Mouse (Mus musculus): ENCODE measurements around the gene Csf2rb. TPM values are rescaled to one million over a fixed set of nuclear protein-coding genes. Genes with fewer than 3 reads are reported as not detected.
"Not testable (repeated sequence)": the region's sequence is repeated elsewhere in the genome, so short reads cannot be mapped to it uniquely, and the experiment has no call there.

Gene Csf2rb
- polyA plus RNA-seq, 1 experiment from 2014 or later: 7.8 TPM

- WGBS: 45% methylated on average over 3 of the region's 5 CpGs
- peak; percentile 80 for DNase-seq (ENCODE audit: low spot score)
- no peaks in the 10 kb centered on the region for H3K36me3 ChIP-seq (ENCODE audit: insufficient read depth, low read length)
- ATAC-seq: peak; percentile 86
- H3K4me1 ChIP-seq (ENCODE audit: insufficient read depth, low read depth, low read length): no peaks in the 10 kb centered on the region
- TF ChIP-seq CTCF (IDR thresholded peaks at IDR 0.05): no peak
- 0 out of 2 replicates have a peak, but pooled peaks have one; percentile 14 for TF ChIP-seq EP300 (IDR thresholded peaks at IDR 0.05)
- no peak overlapping the region for H3K9ac ChIP-seq (replicated peaks; ENCODE audit: low read depth)
- H3K27ac ChIP-seq (ENCODE audit: low read length): no peak overlapping the region
- H3K4me3 ChIP-seq (ENCODE audit: low read depth, low read length): no peak overlapping the region
- no peaks in the 10 kb centered on the region for H3K9me3 ChIP-seq (ENCODE audit: low read length)
- no peaks in the 10 kb centered on the region for H3K27me3 ChIP-seq (replicated peaks; ENCODE audit: insufficient read depth, low read length)
- H3K4me2 ChIP-seq (replicated peaks; ENCODE audit: low read depth, low read length): no peak overlapping the region
Measured at GRCm38 (mm10) chr15:78331523-78332340, 6.2 kb downstream of the Csf2rb start.

DNA sequence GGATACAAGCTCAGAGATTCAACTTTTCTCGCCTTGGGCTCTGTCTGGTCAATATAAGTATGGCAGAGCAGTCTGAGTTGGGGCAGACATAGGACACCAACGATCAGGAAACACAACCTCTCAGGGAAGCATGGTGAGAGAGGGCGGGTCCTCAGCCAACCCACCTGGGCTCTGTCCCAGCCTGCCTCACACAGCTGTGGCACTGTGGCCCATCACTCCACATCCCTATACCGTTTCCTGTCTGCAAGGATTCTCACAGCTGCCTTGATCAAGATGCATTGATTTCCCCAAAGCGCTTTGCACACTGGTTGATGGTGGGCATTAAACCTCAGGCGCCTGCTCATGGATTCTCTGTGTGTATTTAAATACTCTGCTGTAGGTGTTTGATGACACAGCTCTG lies 7.4 kb downstream of the Csf2rb start:
- ATAC-seq (no peak), DNase-seq (ENCODE audit: low spot score) (no peak)
- Histone ChIP-seq H3K27ac (ENCODE audit: low read length) (no peak overlapping the region), H3K4me3 (ENCODE audit: low read depth, low read length) (no peak overlapping the region), H3K27me3 (replicated peaks; ENCODE audit: insufficient read depth, low read length) (no peaks in the 10 kb centered on the region), H3K4me2 (replicated peaks; ENCODE audit: low read depth, low read length) (no peak overlapping the region), H3K9ac (replicated peaks; ENCODE audit: low read depth) (no peak overlapping the region), H3K36me3 (ENCODE audit: insufficient read depth, low read length) (no peaks in the 10 kb centered on the region), H3K4me1 (ENCODE audit: insufficient read depth, low read depth, low read length) (no peaks in the 10 kb centered on the region), H3K9me3 (ENCODE audit: low read length) (no peaks in the 10 kb centered on the region)
- TF ChIP-seq CTCF (IDR thresholded peaks at IDR 0.05) (no peak), EP300 (IDR thresholded peaks at IDR 0.05) (no peak)
- WGBS: 61% methylated on average over 6 of the region's 6 CpGs

- no peak for ATAC-seq
- Histone ChIP-seq H3K27ac (ENCODE audit: low read length) (no peak overlapping the region), H3K4me1 (ENCODE audit: insufficient read depth, low read depth, low read length) (no peaks in the 10 kb centered on the region), H3K27me3 (replicated peaks; ENCODE audit: insufficient read depth, low read length) (no peaks in the 10 kb centered on the region), H3K36me3 (ENCODE audit: insufficient read depth, low read length) (no peaks in the 10 kb centered on the region), H3K4me2 (replicated peaks; ENCODE audit: low read depth, low read length) (no peak overlapping the region), H3K4me3 (ENCODE audit: low read depth, low read length) (no peak overlapping the region), H3K9ac (replicated peaks; ENCODE audit: low read depth) (no peak overlapping the region), H3K9me3 (ENCODE audit: low read length) (no peaks in the 10 kb centered on the region)
- WGBS: 76% methylated on average over 3 of the region's 3 CpGs
- no peak for DNase-seq (ENCODE audit: low spot score)
- TF ChIP-seq CTCF (IDR thresholded peaks at IDR 0.05): no peak
- TF ChIP-seq EP300 (IDR thresholded peaks at IDR 0.05): no peak
Measured at GRCm38 (mm10) chr15:78334380-78334779, 8.8 kb downstream of the Csf2rb start.

- not testable (repeated sequence) for H3K4me1 ChIP-seq (ENCODE audit: insufficient read depth, low read depth, low read length); H3K4me2 ChIP-seq (replicated peaks; ENCODE audit: low read depth, low read length); H3K27ac ChIP-seq (ENCODE audit: low read length); H3K36me3 ChIP-seq (ENCODE audit: insufficient read depth, low read length); H3K9ac ChIP-seq (replicated peaks; ENCODE audit: low read depth); H3K27me3 ChIP-seq (replicated peaks; ENCODE audit: insufficient read depth, low read length); H3K4me3 ChIP-seq (ENCODE audit: low read depth, low read length); H3K9me3 ChIP-seq (ENCODE audit: low read length)
- 27% methylated on average over 7 of the region's 7 CpGs for WGBS
- TF ChIP-seq CTCF (IDR thresholded peaks at IDR 0.05): peak; percentile 97
- peak; percentile 70 for DNase-seq (ENCODE audit: low spot score)
- ATAC-seq: peak; percentile 63
Measured at GRCm38 (mm10) chr15:78339627-78340423, 14.3 kb downstream of the Csf2rb start.

DNA sequence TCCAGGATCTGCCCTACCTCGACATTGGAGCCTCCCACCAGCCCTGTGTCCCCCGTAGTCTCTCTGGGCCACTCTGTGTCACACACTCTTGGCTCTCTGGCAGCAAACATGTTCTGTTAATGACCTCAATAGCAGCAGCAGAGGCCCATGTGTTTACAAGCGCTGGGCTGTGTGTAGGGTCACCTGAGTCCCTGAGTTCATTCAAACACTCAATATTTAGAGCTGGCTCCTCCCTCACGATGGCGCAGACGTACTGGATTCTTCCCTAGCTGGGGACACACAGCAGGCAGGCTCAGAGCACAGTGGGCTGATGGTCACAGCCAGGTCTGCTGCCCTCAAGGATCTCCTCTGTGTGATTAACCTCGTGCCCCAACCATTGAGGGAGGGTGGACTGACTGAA lies 15.4 kb downstream of the Csf2rb start:
- H3K4me2 ChIP-seq (replicated peaks; ENCODE audit: low read depth, low read length); H3K4me3 ChIP-seq (ENCODE audit: low read depth, low read length); H3K9me3 ChIP-seq (ENCODE audit: low read length); ATAC-seq; H3K36me3 ChIP-seq (ENCODE audit: insufficient read depth, low read length); H3K9ac ChIP-seq (replicated peaks; ENCODE audit: low read depth); H3K27ac ChIP-seq (ENCODE audit: low read length); H3K27me3 ChIP-seq (replicated peaks; ENCODE audit: insufficient read depth, low read length); H3K4me1 ChIP-seq (ENCODE audit: insufficient read depth, low read depth, low read length); DNase-seq (ENCODE audit: low spot score): not testable (repeated sequence)
- 63% methylated on average over 4 of the region's 7 CpGs for WGBS

DNA sequence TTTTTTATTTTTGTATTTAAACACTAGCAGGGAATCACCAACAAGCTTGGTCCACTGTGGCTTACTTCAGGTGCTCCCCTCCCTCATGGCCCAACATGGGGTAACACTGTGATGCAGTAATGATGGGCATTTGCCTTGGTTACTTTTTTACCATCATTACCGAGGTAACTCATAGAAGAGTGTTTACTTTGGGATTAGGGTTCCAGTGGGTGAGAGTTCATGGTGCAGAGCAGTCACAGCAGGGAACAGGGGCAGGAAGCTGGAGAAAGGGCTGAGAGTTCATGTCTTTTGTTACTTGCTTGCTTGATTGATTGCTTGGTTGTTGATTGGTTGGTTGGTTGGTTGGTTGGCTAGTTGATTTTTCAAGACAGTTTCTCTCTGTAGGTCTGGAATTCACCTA lies 18.1 kb downstream of the Csf2rb start:
- H3K27ac ChIP-seq (ENCODE audit: low read length): no peak overlapping the region
- H3K9me3 ChIP-seq (ENCODE audit: low read length): no peaks in the 10 kb centered on the region
- no peaks in the 10 kb centered on the region for H3K4me1 ChIP-seq (ENCODE audit: insufficient read depth, low read depth, low read length)
- ATAC-seq (no peak), DNase-seq (ENCODE audit: low spot score) (no peak)
- TF ChIP-seq EP300 (IDR thresholded peaks at IDR 0.05) (no peak), CTCF (IDR thresholded peaks at IDR 0.05) (no peak)
- H3K36me3 ChIP-seq (ENCODE audit: insufficient read depth, low read length): no peaks in the 10 kb centered on the region
- H3K4me3 ChIP-seq (ENCODE audit: low read depth, low read length): no peak overlapping the region
- H3K4me2 ChIP-seq (replicated peaks; ENCODE audit: low read depth, low read length): no peak overlapping the region
- 0% methylated on average over 1 of the region's 1 CpGs for WGBS
- H3K9ac ChIP-seq (replicated peaks; ENCODE audit: low read depth): no peak overlapping the region
- H3K27me3 ChIP-seq (replicated peaks; ENCODE audit: insufficient read depth, low read length): no peaks in the 10 kb centered on the region

Measured in lung, postnatal 0 days (tissue).